9 mouse cellular contexts compared by ENCODE assay signal in the genomic region with DNA sequence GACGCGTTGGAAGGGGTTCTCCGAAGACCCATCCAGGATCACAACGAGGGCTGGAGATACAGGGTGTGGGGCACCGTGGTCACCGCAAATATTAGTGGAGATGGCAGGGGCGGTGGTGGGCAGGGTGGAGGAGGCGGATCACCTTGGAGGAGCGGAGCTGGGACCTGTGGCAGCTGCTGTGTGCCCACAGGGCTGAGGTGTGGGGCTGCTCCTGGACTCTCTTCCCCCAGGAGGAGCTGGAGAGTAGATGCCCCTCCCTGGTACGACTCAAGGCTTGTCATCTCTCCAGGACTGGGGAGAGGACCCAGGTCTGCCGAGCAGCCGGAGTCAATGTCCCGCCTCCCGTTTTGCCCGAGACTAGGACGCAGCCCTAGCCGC.
DNase-seq lines count a peak whose midpoint lies in the region; ATAC-seq and TF ChIP-seq lines count a peak whose summit lies in the region.
"Had no signal": no experiment of that assay in that cellular context is flagged by ENCODE, and none has a peak within 500 bp of the region (broad histone marks: within the 10 kb centered on the region; RNA-seq: fewer than 3 reads in every experiment).

No protein-coding gene starts in this region.

- peaks cover 4% of the 10 kb centered on the region; the same call in 1 of the 2 replicates for H3K9me3 ChIP-seq in erythroblast, embryonic 14.5 days (ENCODE audit: control insufficient read depth, low read length)
- peaks cover 4% of the 10 kb centered on the region for H3K9me3 ChIP-seq in lung, embryonic 16.5 days (ENCODE audit: control insufficient read depth, low read length)
- H3K9me3 ChIP-seq in forebrain, postnatal 0 days (ENCODE audit: low read length) = no peaks in the 10 kb centered on the region
- no peaks in the 10 kb centered on the region for H3K9me3 ChIP-seq in liver, embryonic 15.5 days (replicated peaks)

- 0 out of 2 replicates have a peak overlapping the region, but pooled peaks have one; percentile 20 for H3K27ac ChIP-seq in lung, embryonic 16.5 days (ENCODE audit: low read length)
- H3K27ac ChIP-seq in forebrain, postnatal 0 days (ENCODE audit: low read depth, low read length) = no peak overlapping the region
- H3K27ac ChIP-seq in liver, embryonic 15.5 days (replicated peaks) = no peak overlapping the region

- DNase-seq in lung, postnatal 36 days = no peak
- DNase-seq in forebrain, postnatal 0 days = no peak
- DNase-seq in T-cell, adult 2 months (ENCODE audit: low spot score) = no peak
- no peak for DNase-seq in kidney, postnatal 4 days

- H3K4me2 ChIP-seq in lung, embryonic 16.5 days (ENCODE audit: low read depth, low read length) = peak overlapping the region; percentile 84
- peak overlapping the region; percentile 77 for H3K4me2 ChIP-seq in forebrain, postnatal 0 days (ENCODE audit: low read depth)
- peak overlapping the region; percentile 70 for H3K4me2 ChIP-seq in liver, embryonic 15.5 days

- no peaks in the 10 kb centered on the region for H3K36me3 ChIP-seq in erythroblast, embryonic 14.5 days (ENCODE audit: control insufficient read depth)
- H3K36me3 ChIP-seq in lung, embryonic 16.5 days (ENCODE audit: control insufficient read depth, insufficient read depth, low read length) = no peaks in the 10 kb centered on the region
- H3K36me3 ChIP-seq in forebrain, postnatal 0 days (ENCODE audit: insufficient read depth) = no peaks in the 10 kb centered on the region
- H3K36me3 ChIP-seq in liver, embryonic 15.5 days (replicated peaks) = no peaks in the 10 kb centered on the region

- 8% methylated on average over 17 of the region's 17 CpGs for WGBS in lung, embryonic 16.5 days
- 8% methylated on average over 17 of the region's 17 CpGs for WGBS in forebrain, postnatal 0 days
- WGBS in liver, embryonic 15.5 days (ENCODE audit: insufficient replicate concordance) = 13% methylated on average over 17 of the region's 17 CpGs

- no peak for TF ChIP-seq CTCF in forebrain, postnatal 0 days (IDR thresholded peaks at IDR 0.05; ENCODE audit: low read depth)

- peak overlapping the region; percentile 47 for H3K4me3 ChIP-seq in erythroblast, embryonic 14.5 days (replicated peaks)
- H3K4me3 ChIP-seq in lung, embryonic 16.5 days (ENCODE audit: low read length) = peak overlapping the region; percentile 46
- peak overlapping the region; percentile 44 for H3K4me3 ChIP-seq in forebrain, postnatal 0 days (ENCODE audit: low read depth, low read length)
- peak overlapping the region; percentile 40 for H3K4me3 ChIP-seq in liver, embryonic 15.5 days (replicated peaks)

- peaks cover 61% of the 10 kb centered on the region for H3K27me3 ChIP-seq in erythroblast, embryonic 14.5 days (ENCODE audit: control insufficient read depth)
- H3K27me3 ChIP-seq in lung, embryonic 16.5 days (ENCODE audit: control insufficient read depth, insufficient read depth, low read depth, low read length) = peaks cover 31% of the 10 kb centered on the region
- H3K27me3 ChIP-seq in forebrain, postnatal 0 days (ENCODE audit: insufficient read depth, low read length) = no peaks in the 10 kb centered on the region
- peaks cover 82% of the 10 kb centered on the region for H3K27me3 ChIP-seq in liver, embryonic 15.5 days
- H3K27me3 ChIP-seq: CH12.LX had no signal

- peak overlapping the region; percentile 61 for H3K9ac ChIP-seq in lung, embryonic 16.5 days (ENCODE audit: low read length)
- peak overlapping the region; percentile 57 for H3K9ac ChIP-seq in forebrain, postnatal 0 days
- H3K9ac ChIP-seq in liver, embryonic 15.5 days = no peak overlapping the region

- H3K4me1 ChIP-seq in erythroblast, embryonic 14.5 days (ENCODE audit: control insufficient read depth) = peaks cover 4% of the 10 kb centered on the region
- peaks cover 10% of the 10 kb centered on the region for H3K4me1 ChIP-seq in lung, embryonic 16.5 days (replicated peaks; ENCODE audit: control insufficient read depth, insufficient read depth, low read length)
- no peaks in the 10 kb centered on the region for H3K4me1 ChIP-seq in forebrain, postnatal 0 days (ENCODE audit: insufficient read depth)
- no peaks in the 10 kb centered on the region for H3K4me1 ChIP-seq in liver, embryonic 15.5 days (replicated peaks)

- ATAC-seq in erythroblast, adult 5-6 weeks (replicated peaks; ENCODE audit: low FRiP score, poor library complexity, severe bottlenecking) = no peak
- ATAC-seq in lung, embryonic 16.5 days (ENCODE audit: low read depth) = peak; percentile 47
- no peak for ATAC-seq in forebrain, postnatal 0 days
- ATAC-seq in liver, embryonic 15.5 days (ENCODE audit: insufficient read depth) = peak; percentile 23; the same call in 1 of the 2 replicates

Comparison
In these comparisons a context has a peak if more than half of its experiments do, and no peak if none do; other contexts are left out.
1. ATAC-seq: peak in lung, embryonic 16.5 days (single experiment) and liver, embryonic 15.5 days (single experiment); none in erythroblast, adult 5-6 weeks (single experiment) and forebrain, postnatal 0 days (single experiment).
2. Peak in every context shown above with its lines, with median percentiles within 50 percentile points of each other: H3K4me3 ChIP-seq and H3K4me2 ChIP-seq.